Comparison of ENCODE assay signal across 10 mouse cellular contexts in the genomic region with DNA sequence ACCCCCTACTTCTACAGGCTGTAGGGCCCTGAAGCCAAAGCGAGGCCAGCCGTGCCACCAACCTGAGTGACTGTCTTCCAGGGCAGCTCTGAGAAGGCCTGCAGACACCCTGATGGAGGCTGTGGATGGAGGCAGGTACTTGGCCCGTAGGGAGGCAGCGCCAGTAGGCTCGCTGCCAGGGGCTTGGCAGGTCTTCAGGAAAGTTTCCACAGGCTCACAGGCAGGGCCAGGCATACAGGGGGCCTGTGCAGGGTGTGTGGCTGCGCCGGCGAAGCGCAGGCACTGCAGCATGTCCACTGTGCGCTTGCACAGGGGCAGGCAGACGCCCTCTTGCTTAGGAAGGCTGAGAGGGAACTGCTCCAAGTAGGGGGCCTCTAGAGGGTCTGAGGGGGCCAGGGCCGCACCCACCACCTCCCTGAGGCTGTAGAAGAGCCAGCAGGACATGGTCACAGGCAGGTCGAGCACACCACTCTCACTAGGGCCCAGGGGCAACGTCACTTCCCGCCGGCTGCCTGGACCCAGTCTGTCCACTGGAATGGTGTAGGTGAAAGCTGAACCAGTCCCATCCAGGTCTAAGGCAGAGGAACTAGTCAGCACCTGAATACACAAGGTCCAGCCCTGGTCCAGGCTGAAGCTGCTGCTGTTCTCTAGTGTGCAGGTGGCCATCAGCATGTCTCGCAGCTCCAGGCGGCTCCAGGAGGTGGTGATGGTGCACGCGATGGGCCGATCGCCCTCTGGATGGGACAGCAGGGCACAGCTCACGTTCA. TPM values are rescaled to one million over a fixed set of nuclear protein-coding genes. Genes with fewer than 3 reads are reported as not detected.
A peak's percentile ranks its signal among the peaks of the same experiment; 100 is the strongest.
DNase-seq lines count a peak whose midpoint lies in the region; ATAC-seq and TF ChIP-seq lines count a peak whose summit lies in the region.
"Had no signal": no experiment of that assay in that cellular context is flagged by ENCODE, and none has a peak within 500 bp of the region (broad histone marks: within the 10 kb centered on the region; RNA-seq: fewer than 3 reads in every experiment).

No protein-coding gene starts in this region.

- H3K4me3 ChIP-seq in gastrocnemius, adult 2 months: no peak overlapping the region
- H3K4me3 ChIP-seq in intestine, embryonic 16.5 days (ENCODE audit: low read length): no peak overlapping the region
- no peak overlapping the region for H3K4me3 ChIP-seq in stomach, postnatal 0 days (ENCODE audit: low read depth, low read length)
- H3K4me3 ChIP-seq: midbrain, embryonic 15.5 days had no signal

- TF ChIP-seq CTCF in gastrocnemius, adult 2 months (IDR thresholded peaks at IDR 0.05): no peak
- TF ChIP-seq CTCF in stomach, postnatal 0 days (IDR thresholded peaks at IDR 0.05; ENCODE audit: low read depth): 0 out of 2 replicates have a peak, but pooled peaks have one; percentile 1

- no peak for ATAC-seq in intestine, embryonic 16.5 days
- ATAC-seq in stomach, postnatal 0 days (ENCODE audit: low FRiP score, low TSS enrichment): no peak
- ATAC-seq: midbrain, embryonic 15.5 days had no signal

- TF ChIP-seq EP300 in stomach, postnatal 0 days (optimal IDR thresholded peaks at IDR 0.05): no peak

- no peak overlapping the region for H3K4me2 ChIP-seq in intestine, embryonic 16.5 days (ENCODE audit: low read depth, low read length)
- H3K4me2 ChIP-seq in stomach, postnatal 0 days (replicated peaks; ENCODE audit: low read depth): no peak overlapping the region
- H3K4me2 ChIP-seq: midbrain, embryonic 15.5 days had no signal

- WGBS in intestine, embryonic 16.5 days: 86% methylated on average over 23 of the region's 23 CpGs
- WGBS in stomach, postnatal 0 days: 77% methylated on average over 23 of the region's 23 CpGs

- peak overlapping the region; percentile 29; the same call in 1 of the 2 replicates for H3K9ac ChIP-seq in intestine, embryonic 16.5 days (ENCODE audit: low read depth, low read length)
- H3K9ac ChIP-seq in stomach, postnatal 0 days (ENCODE audit: low read length): peak overlapping the region; percentile 13; the same call in 1 of the 2 replicates
- H3K9ac ChIP-seq: midbrain, embryonic 15.5 days had no signal

- peak overlapping the region; percentile 78 for H3K27ac ChIP-seq in gastrocnemius, adult 2 months
- no peak overlapping the region for H3K27ac ChIP-seq in intestine, embryonic 16.5 days (ENCODE audit: low read length)
- peak overlapping the region; percentile 30; the same call in 1 of the 2 replicates for H3K27ac ChIP-seq in stomach, postnatal 0 days (replicated peaks)
- H3K27ac ChIP-seq: midbrain, embryonic 15.5 days had no signal

- intact Hi-C loops in gastrocnemius, adult 2 months (cut with DNase I): no loop called here

- peaks cover 17% of the 10 kb centered on the region for H3K4me1 ChIP-seq in intestine, embryonic 16.5 days (ENCODE audit: control insufficient read depth, insufficient read depth, low read length)
- H3K4me1 ChIP-seq in stomach, postnatal 0 days (replicated peaks; ENCODE audit: control insufficient read depth, insufficient read depth): 0 out of 2 replicates have a peak, but pooled peaks cover 5% of the 10 kb centered on the region

- no peaks in the 10 kb centered on the region for H3K9me3 ChIP-seq in intestine, embryonic 16.5 days (ENCODE audit: control insufficient read depth, low read length)
- no peaks in the 10 kb centered on the region for H3K9me3 ChIP-seq in stomach, postnatal 0 days (ENCODE audit: control insufficient read depth, low read length)
- H3K9me3 ChIP-seq: midbrain, embryonic 15.5 days had no signal

- DNase-seq in gastrocnemius, adult 2 months: peak; percentile 88
- no peak for DNase-seq in gastrocnemius, postnatal 10 days
- DNase-seq in testis, postnatal 10 days (ENCODE audit: low spot score): peak; percentile 72
- DNase-seq in testis, postnatal 14 days (ENCODE audit: low spot score): no peak
- DNase-seq in stomach, postnatal 0 days (ENCODE audit: low spot score): peak; percentile 55
- DNase-seq in yolk sac, embryonic 10.5 days (ENCODE audit: low spot score): no peak
- no peak for DNase-seq in left cerebral cortex, adult 11 months (ENCODE audit: low spot score)
- DNase-seq: right cerebral cortex, postnatal 4 days had no signal

- no peaks in the 10 kb centered on the region for H3K27me3 ChIP-seq in intestine, embryonic 16.5 days (replicated peaks; ENCODE audit: control insufficient read depth, insufficient read depth, low read length)
- no peaks in the 10 kb centered on the region for H3K27me3 ChIP-seq in stomach, postnatal 0 days (ENCODE audit: control insufficient read depth, insufficient read depth, low read length)
- H3K27me3 ChIP-seq: midbrain, embryonic 15.5 days had no signal

- H3K36me3 ChIP-seq in intestine, embryonic 16.5 days (ENCODE audit: control insufficient read depth, insufficient read depth, low read length): peaks cover 19% of the 10 kb centered on the region; the same call in 1 of the 2 replicates
- peaks cover 15% of the 10 kb centered on the region for H3K36me3 ChIP-seq in stomach, postnatal 0 days (ENCODE audit: control insufficient read depth, insufficient read depth, low read length)

RNA-seq across cellular contexts. Expression of a gene that starts 4.6 kb away (rescaled TPM):
- total RNA-seq in gastrocnemius, adult 2 months (2021): 10 to 100 TPM; 18.5 to 18.8 TPM
- total RNA-seq in gastrocnemius, postnatal 10 days (2021): 10 to 100 TPM; 14.6 to 15.3 TPM
- polyA plus RNA-seq in intestine, embryonic 16.5 days (2015; fragmentation: Nextera tagmentation; extraction: Ambion mirVana): 26.6 and 28.6 TPM in 2 replicates
- polyA plus RNA-seq in stomach, postnatal 0 days (2015; fragmentation: Nextera tagmentation; extraction: Ambion mirVana): 14.3 and 15.3 TPM in 2 replicates

RNA-seq across cellular contexts. Expression of a gene that starts 12.7 kb away (rescaled TPM):
- total RNA-seq in gastrocnemius, adult 2 months (2021): under 1 TPM in 1 of 2 experiments, not detected in 1; 0.87 TPM
- under 1 TPM; 0.50 to 0.61 TPM for total RNA-seq in gastrocnemius, postnatal 10 days (2021)
- 0.55 TPM in 1 of 2 replicates, not detected in the other for polyA plus RNA-seq in intestine, embryonic 16.5 days (2015; fragmentation: Nextera tagmentation; extraction: Ambion mirVana)
- polyA plus RNA-seq in stomach, postnatal 0 days (2015; fragmentation: Nextera tagmentation; extraction: Ambion mirVana): 0.41 and 0.47 TPM in 2 replicates

RNA-seq across cellular contexts. Expression of a gene that starts 25.7 kb away (rescaled TPM):
- 100 to 1,000 TPM; 201 to 262 TPM for total RNA-seq in gastrocnemius, adult 2 months (2021)
- 100 to 1,000 TPM; 439 to 618 TPM for total RNA-seq in gastrocnemius, postnatal 10 days (2021)
- 2,886 and 2,944 TPM in 2 replicates for polyA plus RNA-seq in intestine, embryonic 16.5 days (2015; fragmentation: Nextera tagmentation; extraction: Ambion mirVana)
- 2,268 and 2,377 TPM in 2 replicates for polyA plus RNA-seq in stomach, postnatal 0 days (2015; fragmentation: Nextera tagmentation; extraction: Ambion mirVana)

Comparison
In these comparisons a context has a peak if more than half of its experiments do, and no peak if none do; other contexts are left out.
1. DNase-seq: peak in gastrocnemius, adult 2 months (single experiment), testis, postnatal 10 days (single experiment) and stomach, postnatal 0 days (single experiment); none in gastrocnemius, postnatal 10 days (single experiment), testis, postnatal 14 days (single experiment), yolk sac, embryonic 10.5 days (single experiment) and left cerebral cortex, adult 11 months (single experiment).